ENCODE assay signal across 20 mouse cellular contexts in genomic region chr15:98391903-98392187, GRCm38 (mm10). TPM values are rescaled to one million over a fixed set of nuclear protein-coding genes. Genes with fewer than 3 reads are reported as not detected.
DNase-seq lines count a peak whose midpoint lies in the region; ATAC-seq lines count a peak whose summit lies in the region.
"Had no signal": no experiment of that assay in that cellular context is flagged by ENCODE, and none has a peak within 500 bp of the region (broad histone marks: within the 10 kb centered on the region; RNA-seq: fewer than 3 reads in every experiment).

No protein-coding gene starts in this region.

- no peaks in the 10 kb centered on the region for H3K36me3 ChIP-seq in limb, embryonic 10.5 days
- no peaks in the 10 kb centered on the region for H3K36me3 ChIP-seq in embryonic facial prominence, embryonic 10.5 days (replicated peaks)
- H3K36me3 ChIP-seq: embryonic facial prominence, embryonic 13.5 days; hindbrain, embryonic 13.5 days; limb, embryonic 12.5 days had no signal

- 50% methylated on average over 2 of the region's 2 CpGs for WGBS in limb, embryonic 10.5 days
- 41% methylated on average over 2 of the region's 2 CpGs for WGBS in embryonic facial prominence, embryonic 10.5 days

- no peak for ATAC-seq in CD4-positive, CD25-positive, alpha-beta regulatory T cell, adult 4 months
- ATAC-seq: Patski had no signal

- H3K4me1 ChIP-seq in limb, embryonic 10.5 days = no peaks in the 10 kb centered on the region
- no peaks in the 10 kb centered on the region for H3K4me1 ChIP-seq in embryonic facial prominence, embryonic 10.5 days
- H3K4me1 ChIP-seq: embryonic facial prominence, embryonic 13.5 days; hindbrain, embryonic 13.5 days; limb, embryonic 12.5 days had no signal

- no peaks in the 10 kb centered on the region for H3K9me3 ChIP-seq in limb, embryonic 10.5 days (replicated peaks)
- H3K9me3 ChIP-seq in embryonic facial prominence, embryonic 10.5 days = 0 out of 2 replicates have a peak, but pooled peaks cover 3% of the 10 kb centered on the region
- H3K9me3 ChIP-seq: hindbrain, embryonic 13.5 days had no signal

- H3K27me3 ChIP-seq in limb, embryonic 10.5 days (ENCODE audit: low read depth, poor library complexity, severe bottlenecking) = no peaks in the 10 kb centered on the region
- H3K27me3 ChIP-seq in embryonic facial prominence, embryonic 10.5 days (replicated peaks; ENCODE audit: low read depth, poor library complexity, severe bottlenecking) = no peaks in the 10 kb centered on the region
- H3K27me3 ChIP-seq: embryonic facial prominence, embryonic 13.5 days; hindbrain, embryonic 13.5 days; limb, embryonic 12.5 days had no signal

- DNase-seq in kidney, postnatal 4 days = peak; percentile 25 to 35
- no peak for DNase-seq in kidney, adult 9 months
- DNase-seq in 3T3-L1 (ENCODE audit: low read depth, low spot score) = peak; percentile 36
- DNase-seq in adrenal gland, adult 8-10 months = peak; percentile 41
- DNase-seq in limb, embryonic 10.5 days (ENCODE audit: low spot score) = peak; percentile 12
- no peak for DNase-seq in liver
- no peak for DNase-seq in embryonic facial prominence, embryonic 10.5 days (ENCODE audit: low spot score)
- DNase-seq: cerebellum, postnatal 25 days; kidney, adult 2 months; right cerebral cortex, postnatal 14 days had no signal

- no peak overlapping the region for H3K27ac ChIP-seq in limb, embryonic 10.5 days
- H3K27ac ChIP-seq in embryonic facial prominence, embryonic 10.5 days (replicated peaks) = no peak overlapping the region
- H3K27ac ChIP-seq: embryonic facial prominence, embryonic 13.5 days; hindbrain, embryonic 13.5 days; limb, embryonic 12.5 days had no signal

- H3K4me3 ChIP-seq in limb, embryonic 10.5 days = no peak overlapping the region
- no peak overlapping the region for H3K4me3 ChIP-seq in embryonic facial prominence, embryonic 10.5 days
- H3K4me3 ChIP-seq: embryonic facial prominence, embryonic 13.5 days; hindbrain, embryonic 13.5 days; limb, embryonic 12.5 days had no signal

RNA-seq across cellular contexts. Expression of gene Olfr283, which starts 11.1 kb away (rescaled TPM):
- total RNA-seq in adrenal gland, adult 8-10 months (2022) = not detected
- polyA plus RNA-seq in limb, embryonic 10.5 days (2016; fragmentation: Nextera tagmentation; extraction: Ambion mirVana) = not detected in 2 replicates
- polyA plus RNA-seq in CD4-positive, CD25-positive, alpha-beta regulatory T cell, adult 4 months (2017; shearing (Covaris generic)) = not detected
- not detected in 2 replicates for polyA plus RNA-seq in embryonic facial prominence, embryonic 10.5 days (2016; fragmentation: Nextera tagmentation; extraction: Ambion mirVana)
- total RNA-seq: CH12.LX; layer of hippocampus, postnatal 14 days had no signal
- polyA plus RNA-seq: embryonic facial prominence, embryonic 13.5 days; forebrain, embryonic 11.5 days; heart, embryonic 11.5 days; hindbrain, embryonic 13.5 days; kidney, adult 2 months; limb, embryonic 12.5 days; neural tube, embryonic 14.5 days; Patski had no signal

RNA-seq across cellular contexts. Expression of gene Olfr282, which starts 39.2 kb away (rescaled TPM):
- not detected for total RNA-seq in adrenal gland, adult 8-10 months (2022)
- polyA plus RNA-seq in limb, embryonic 10.5 days (2016; fragmentation: Nextera tagmentation; extraction: Ambion mirVana) = not detected in 2 replicates
- not detected for polyA plus RNA-seq in CD4-positive, CD25-positive, alpha-beta regulatory T cell, adult 4 months (2017; shearing (Covaris generic))
- polyA plus RNA-seq in embryonic facial prominence, embryonic 10.5 days (2016; fragmentation: Nextera tagmentation; extraction: Ambion mirVana) = not detected in 2 replicates
- total RNA-seq: CH12.LX; layer of hippocampus, postnatal 14 days had no signal
- polyA plus RNA-seq: embryonic facial prominence, embryonic 13.5 days; forebrain, embryonic 11.5 days; heart, embryonic 11.5 days; hindbrain, embryonic 13.5 days; kidney, adult 2 months; limb, embryonic 12.5 days; neural tube, embryonic 14.5 days; Patski had no signal

RNA-seq across cellular contexts. Expression of gene Olfr284, which starts 51.1 kb away (rescaled TPM):
- not detected for total RNA-seq in adrenal gland, adult 8-10 months (2022)
- polyA plus RNA-seq in limb, embryonic 10.5 days (2016; fragmentation: Nextera tagmentation; extraction: Ambion mirVana) = not detected in 2 replicates
- not detected for polyA plus RNA-seq in CD4-positive, CD25-positive, alpha-beta regulatory T cell, adult 4 months (2017; shearing (Covaris generic))
- not detected in 2 replicates for polyA plus RNA-seq in embryonic facial prominence, embryonic 10.5 days (2016; fragmentation: Nextera tagmentation; extraction: Ambion mirVana)
- total RNA-seq: CH12.LX; layer of hippocampus, postnatal 14 days had no signal
- polyA plus RNA-seq: forebrain, embryonic 11.5 days; heart, embryonic 11.5 days; hindbrain, embryonic 13.5 days; kidney, adult 2 months; limb, embryonic 12.5 days; neural tube, embryonic 14.5 days; Patski had no signal

Comparison
In these comparisons a context has a peak if more than half of its experiments do, and no peak if none do; other contexts are left out.
1. DNase-seq: peak in kidney, postnatal 4 days (2 of 2), 3T3-L1 (single experiment), adrenal gland, adult 8-10 months (single experiment) and limb, embryonic 10.5 days (single experiment); none in kidney, adult 9 months (single experiment), liver (single experiment) and embryonic facial prominence, embryonic 10.5 days (single experiment).